Mouse (Mus musculus): ENCODE results near the gene Usp42.
A peak's percentile ranks its signal among the peaks of the same experiment; 100 is the strongest.

The Usp42 gene

GRCm38 (mm10) chr5:143732180-143732891 is at the start of gene Usp42:
Gene Usp42, minus strand, starts transcription at chr5:143732280.
- peak; percentile 89 for DNase-seq (ENCODE audit: low read depth, low spot score)

GRCm38 (mm10) chr5:143760508-143760907 is 28.4 kb upstream of the Usp42 start:
- DNase-seq (ENCODE audit: low read depth, low spot score) = no peak

- DNase-seq (ENCODE audit: low read depth, low spot score) = no peak
Observed at GRCm38 (mm10) chr5:143759554-143759953, 27.5 kb upstream of the Usp42 start.

DNA sequence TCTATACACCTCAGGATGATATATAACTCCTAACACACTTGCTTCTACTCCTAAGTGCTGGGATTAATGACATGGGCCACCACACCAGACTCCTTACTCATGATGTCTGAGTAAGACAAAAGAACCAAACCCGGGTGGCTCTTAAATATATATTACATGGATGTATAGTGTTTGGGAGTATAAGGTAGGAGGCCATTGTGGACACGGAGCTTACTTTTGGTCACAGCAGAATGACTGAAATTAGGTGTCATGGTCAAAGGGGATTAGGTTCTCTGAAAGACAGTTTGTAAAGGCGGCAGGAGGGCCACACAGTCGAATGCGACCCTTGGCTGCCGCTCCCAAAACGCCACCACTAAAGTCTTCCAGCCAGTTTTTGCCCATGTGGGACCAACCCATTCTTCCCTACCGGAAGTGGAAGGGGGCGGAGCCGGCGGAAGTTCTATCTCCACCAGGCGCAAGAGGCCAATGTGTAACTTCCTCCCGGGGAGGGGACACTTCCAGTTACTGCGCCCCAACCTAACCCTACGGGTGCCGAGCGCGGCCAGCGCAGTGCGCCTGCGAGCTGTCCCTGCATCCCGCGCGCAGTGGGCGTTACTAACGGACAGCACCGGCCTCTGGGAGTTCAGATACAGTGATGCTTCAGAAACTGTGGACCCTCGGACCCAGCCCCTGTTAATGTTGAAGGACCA is 25.8 kb upstream of the Usp42 start:
- DNase-seq (ENCODE audit: low read depth, low spot score) = peak; percentile 52

DNA sequence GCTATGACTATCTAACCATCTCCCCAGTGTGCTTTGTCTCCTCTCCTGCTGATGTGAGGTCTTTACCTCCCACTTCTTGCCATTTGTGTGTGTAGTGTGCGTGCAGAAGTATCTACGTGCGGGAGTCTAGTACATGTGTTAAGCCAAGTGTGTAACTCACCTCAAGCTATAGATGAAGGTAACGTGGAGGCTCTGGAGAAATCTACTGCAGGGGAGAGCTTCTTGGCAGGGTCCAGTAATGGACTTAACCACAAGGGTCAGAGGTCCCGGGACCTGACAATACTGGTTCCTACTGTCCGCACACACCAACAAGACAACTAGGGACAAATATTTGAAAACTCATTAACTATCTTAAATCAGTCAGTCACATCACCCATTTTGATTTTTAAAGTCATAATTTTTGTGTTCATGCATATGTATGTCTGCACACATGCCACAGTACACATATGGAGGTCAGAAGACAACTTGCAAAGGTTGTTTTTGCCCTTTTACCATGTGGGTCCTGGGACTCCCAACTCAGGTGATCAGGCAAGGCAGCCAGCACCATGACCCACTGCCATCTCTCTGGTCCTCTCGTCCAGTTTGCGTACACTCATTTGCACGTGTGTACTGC is 23.6 kb upstream of the Usp42 start:
- no peak for DNase-seq (ENCODE audit: low read depth, low spot score)

GRCm38 (mm10) chr5:143749630-143750208 is 17.6 kb upstream of the Usp42 start:
- no peak for DNase-seq (ENCODE audit: low read depth, low spot score)

DNA sequence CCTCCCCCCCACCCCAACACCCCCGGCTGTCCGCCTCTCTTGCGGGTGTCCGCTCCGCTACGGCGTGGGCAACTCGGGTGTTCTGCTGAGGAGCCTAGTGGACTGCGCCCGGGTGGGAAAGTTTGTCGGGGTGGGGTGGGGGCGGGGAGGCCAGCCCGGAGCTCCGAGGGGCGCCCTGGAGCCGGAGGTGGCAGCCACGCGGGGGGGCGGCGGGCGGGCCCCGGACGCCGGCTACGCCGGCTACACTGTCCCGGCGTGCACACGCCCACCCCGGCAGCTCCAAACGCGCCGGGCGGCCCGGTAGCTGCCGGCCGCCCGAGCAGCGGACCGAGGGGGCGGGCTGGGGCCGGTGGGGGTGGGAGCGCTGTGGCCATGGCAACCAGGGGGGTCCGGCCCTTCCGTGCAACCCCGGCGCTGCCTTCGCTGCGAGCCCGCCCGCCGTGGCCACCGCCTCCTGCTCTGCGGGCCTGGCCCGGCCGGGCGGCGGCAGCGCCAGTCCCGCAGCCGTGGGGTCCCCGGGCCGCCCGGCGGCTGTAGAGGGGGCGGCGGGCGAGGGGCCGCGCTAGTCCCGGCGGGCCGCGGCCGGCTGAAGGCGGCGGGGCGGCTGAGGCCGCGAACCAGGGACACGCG is 482 bp downstream of the Usp42 start:
- DNase-seq (ENCODE audit: low read depth, low spot score) = no peak

- DNase-seq (ENCODE audit: low read depth, low spot score) = no peak
Observed at GRCm38 (mm10) chr5:143730915-143731314, 1.2 kb downstream of the Usp42 start.

DNA sequence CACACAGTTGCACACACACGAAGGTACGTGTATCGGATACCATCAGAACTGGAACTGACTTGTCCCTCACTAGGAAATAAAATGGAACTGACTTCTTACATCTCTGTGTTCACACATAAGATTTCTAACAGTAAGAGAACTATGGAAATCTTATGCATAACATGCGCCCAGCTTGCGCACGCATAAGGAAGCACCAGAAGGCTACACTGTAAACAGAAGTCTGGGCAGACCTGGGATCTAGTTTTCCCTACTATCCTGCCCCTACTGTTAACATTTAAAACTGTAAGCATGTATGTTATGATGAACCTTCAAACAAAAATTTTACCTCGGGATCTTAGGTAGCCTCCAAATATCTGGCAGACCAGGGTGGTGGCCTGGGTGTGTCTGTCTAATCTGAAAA is 10.1 kb downstream of the Usp42 start:
- DNase-seq (ENCODE audit: low read depth, low spot score) = no peak

DNA sequence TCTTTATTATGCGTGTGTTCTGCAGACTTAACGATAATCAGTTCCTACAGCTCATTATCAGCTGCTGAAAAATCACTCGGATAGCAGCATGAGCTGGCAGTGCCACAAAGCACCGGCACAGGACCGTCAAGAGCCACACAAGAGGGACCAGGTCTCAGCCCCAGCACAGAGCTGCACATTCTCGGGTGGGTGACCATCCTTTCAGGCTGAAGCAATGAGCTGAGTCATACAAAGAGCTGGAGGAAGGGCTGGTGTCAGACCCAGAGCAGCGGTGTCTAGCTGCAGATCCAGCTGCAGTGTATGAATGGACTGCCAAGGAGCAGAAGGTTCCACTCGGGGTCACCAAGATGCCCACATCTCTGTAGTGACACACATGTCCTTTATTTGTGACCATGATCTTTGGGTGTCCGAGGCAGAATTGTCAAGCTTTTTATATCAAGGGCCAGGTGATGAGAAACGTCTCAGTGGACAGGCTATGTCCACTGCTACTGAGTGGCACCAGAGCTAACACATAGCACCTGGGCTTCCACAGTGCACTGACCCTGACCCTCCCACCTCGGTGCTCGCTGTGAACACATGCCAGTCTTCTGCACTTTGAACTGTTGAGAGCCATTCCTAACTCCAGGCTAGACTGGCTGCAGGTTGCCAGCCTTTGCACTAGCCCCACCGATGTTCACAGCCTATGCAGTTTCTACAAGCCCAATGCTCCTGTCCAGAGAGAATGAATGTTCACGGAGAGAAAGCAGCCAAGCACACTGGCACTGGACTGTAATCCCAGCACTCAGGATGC is 19.9 kb downstream of the Usp42 start:
- no peak for DNase-seq (ENCODE audit: low read depth, low spot score)

DNA sequence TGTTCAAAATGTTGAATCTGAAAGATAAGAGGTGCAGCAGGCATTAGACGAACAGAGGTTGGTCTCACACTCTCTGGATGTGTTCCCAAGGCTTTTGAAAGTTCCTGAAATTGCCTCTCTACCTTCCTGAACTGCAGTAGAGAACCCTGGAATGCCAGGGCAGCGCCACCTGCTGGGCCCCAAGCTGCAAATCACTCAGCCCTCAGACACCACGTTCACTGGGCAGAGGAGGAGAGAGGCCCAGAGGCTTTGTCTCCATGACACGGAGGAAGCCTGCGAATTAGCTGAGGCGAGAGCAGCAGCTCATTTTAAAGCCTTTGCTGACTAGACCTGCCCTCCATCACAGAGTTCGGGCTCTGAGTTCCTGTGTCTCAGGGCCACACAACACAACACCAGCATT is 20.8 kb downstream of the Usp42 start:
- DNase-seq (ENCODE audit: low read depth, low spot score) = peak; percentile 41

DNA sequence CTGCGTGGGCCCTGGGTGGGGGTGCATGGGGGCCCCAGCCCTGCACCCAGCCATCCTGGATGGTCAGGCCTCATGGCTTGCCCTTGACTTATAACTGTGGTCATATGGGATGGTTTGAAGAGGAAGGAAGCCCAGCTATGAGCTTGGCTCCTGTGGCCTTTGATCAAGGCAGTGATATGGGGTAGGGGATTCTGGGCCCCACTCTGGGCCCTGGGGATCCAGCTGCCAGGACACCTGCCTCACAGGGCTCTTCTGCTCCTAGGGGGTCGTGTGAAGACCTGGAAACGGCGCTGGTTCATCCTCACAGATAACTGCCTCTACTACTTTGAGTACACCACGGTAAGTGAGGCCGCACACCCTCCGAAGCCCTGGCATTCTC is 25.3 kb downstream of the Usp42 start:
- DNase-seq (ENCODE audit: low read depth, low spot score) = no peak

DNA sequence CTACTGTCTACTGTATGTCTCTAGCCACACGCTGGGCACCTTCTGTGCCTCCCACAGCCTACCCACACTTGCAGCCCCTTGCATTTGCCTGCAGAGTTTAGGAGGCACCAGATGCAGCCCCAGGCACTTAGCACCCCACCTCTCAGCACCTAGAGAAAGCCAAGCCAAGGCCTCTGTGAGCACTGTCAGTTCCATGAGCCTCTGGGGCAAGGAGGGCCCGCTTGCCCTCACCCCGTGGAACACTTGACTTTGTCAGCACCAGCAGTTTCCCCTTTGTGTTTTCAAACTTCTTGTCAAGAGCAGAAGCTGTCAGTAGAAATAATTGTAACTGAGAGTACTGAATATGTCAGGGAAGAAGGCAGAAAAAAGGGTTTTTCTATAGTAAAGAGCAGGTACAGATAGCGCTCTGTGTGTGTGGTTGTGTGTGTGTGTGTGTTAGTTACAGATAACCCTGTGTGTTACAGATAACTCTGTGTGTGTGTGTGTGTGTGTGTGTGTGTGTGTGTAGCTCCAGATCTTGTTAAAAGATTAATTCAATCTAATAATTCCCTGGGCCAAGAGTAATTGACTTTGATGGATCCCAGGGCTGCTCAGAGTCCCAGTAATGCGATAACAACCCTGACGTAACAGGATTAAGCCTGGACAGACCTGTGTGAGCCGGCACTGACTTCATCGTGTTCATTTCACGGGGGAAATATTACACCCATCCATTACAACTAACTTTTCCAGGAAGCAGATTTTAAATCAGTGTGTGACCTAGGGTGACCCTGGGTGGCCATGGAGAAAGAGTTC is 25.9 kb downstream of the Usp42 start:
- peak; percentile 83 for DNase-seq (ENCODE audit: low read depth, low spot score)

GRCm38 (mm10) chr5:143705659-143705982 is 26.5 kb downstream of the Usp42 start:
- no peak for DNase-seq (ENCODE audit: low read depth, low spot score)

DNA sequence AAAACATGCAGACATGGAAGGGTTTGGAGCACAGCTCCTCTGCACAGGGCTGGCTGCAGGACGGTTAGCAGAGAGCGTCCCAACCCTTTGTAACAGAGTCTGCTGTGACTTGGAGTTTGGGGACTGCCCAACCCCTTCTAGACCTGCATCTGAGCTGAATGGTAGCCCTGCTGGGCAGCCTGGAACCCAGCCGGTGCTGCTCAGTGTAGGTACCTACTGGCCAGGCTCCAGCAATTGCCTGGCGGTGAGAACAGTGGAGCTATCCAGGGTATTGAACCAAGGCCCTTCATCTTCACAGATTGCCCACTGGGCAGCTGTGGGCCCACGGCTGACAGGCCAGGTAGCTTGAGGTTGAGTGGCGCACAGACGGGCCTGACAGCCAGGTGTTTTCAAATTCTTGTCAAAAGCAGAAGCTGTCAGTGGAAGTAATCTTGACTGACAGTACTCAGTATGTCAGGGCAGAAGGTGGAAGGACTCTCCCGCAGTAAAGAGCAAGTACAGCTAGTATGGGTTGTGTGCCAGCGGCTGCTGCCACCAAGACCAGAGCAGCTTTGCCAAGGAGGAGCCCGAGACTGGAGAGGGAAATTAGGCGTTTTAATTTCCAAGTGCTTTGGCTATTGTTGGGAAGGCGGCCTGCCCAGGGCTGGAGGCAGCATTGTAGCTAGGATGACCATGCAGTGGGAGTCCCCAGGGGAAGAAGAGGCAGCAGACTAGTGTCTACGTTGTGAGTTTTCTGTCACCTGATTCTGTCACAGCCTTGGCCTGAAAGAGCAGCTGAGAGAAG is 27.0 kb downstream of the Usp42 start:
- DNase-seq (ENCODE audit: low read depth, low spot score) = no peak

- no peak for DNase-seq (ENCODE audit: low read depth, low spot score)
Observed at GRCm38 (mm10) chr5:143701074-143701473, 31.0 kb downstream of the Usp42 start.

DNA sequence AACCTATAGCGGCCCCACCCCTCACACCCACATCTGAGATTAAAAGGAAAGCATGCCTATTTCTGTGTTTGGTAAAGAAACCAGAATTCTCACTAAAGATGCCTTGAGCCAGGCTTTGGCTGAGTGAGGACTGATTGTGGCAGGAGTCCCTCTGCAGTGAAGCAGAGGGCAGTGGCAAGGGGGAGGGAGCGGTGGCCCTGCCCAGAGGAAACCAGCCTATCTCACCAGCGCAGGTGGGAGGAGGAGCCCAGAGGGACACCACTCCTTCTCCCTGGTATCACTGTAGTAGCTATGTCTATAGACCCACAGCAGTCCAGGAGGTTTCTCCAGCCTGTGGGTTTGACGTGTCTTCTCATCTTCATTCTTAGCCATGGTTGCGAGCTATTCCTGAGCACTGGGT is 31.8 kb downstream of the Usp42 start:
- DNase-seq (ENCODE audit: low read depth, low spot score) = no peak

GRCm38 (mm10) chr5:143698454-143698853 is 33.6 kb downstream of the Usp42 start:
- no peak for DNase-seq (ENCODE audit: low read depth, low spot score)

DNA sequence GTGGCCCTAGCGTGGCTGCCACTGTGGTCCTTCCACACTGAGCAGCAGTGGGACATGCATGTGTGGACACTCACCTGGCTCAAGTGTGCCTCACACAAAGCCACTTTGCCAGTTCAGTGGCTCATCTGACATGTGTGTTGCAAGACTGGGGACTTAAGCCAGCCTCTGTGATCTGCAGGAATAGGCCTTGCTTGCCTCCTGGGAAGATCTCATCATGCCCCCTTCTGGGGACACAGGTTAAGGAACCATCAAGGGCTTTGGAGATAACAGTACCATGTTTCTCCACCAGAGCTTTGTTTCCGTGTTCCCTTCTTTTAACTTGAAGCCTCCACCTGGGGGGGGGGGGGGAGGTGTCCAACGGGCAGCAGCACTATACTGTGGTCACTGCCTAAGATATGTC is 35.8 kb downstream of the Usp42 start:
- no peak for DNase-seq (ENCODE audit: low read depth, low spot score)

DNA sequence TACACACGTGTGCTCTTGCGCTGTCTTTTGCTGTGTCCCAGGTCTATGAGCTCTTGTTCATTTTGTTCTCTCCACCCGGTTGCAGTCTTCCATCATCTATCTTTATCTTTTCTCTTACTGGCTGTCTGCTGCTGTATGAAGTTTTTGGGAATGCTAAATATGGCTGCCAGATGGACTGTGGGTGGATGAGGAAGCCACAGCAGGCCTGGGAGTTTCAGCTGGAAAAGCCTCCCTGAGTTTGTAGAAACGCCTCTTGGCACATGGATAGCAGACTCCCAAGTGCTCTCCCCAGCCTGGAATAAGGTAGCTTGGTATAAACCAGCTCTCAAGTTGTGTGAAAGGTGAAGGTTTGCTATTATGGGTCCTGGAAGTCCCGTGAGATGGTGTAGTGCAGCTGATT is 41.2 kb downstream of the Usp42 start:
- no peak for DNase-seq (ENCODE audit: low read depth, low spot score)

Measured in retina, adult 2 months (tissue).